Mouse (Mus musculus) R1 (cell line): ENCODE measurements around the gene Zbtb20.

ENCODE experiments used
- DNase-seq: peaks from one replicate; pipeline ENCODE4 v3.0.0-alpha.2; 2018; ENCODE audit warnings: low read depth, low spot score

The Zbtb20 gene

GRCm38 (mm10) chr16:43360838-43361480 is 485.3 kb downstream of the Zbtb20 start:
- DNase-seq = no peak

GRCm38 (mm10) chr16:43362651-43363300 is 487.1 kb downstream of the Zbtb20 start:
- DNase-seq = no peak

- DNase-seq = no peak
These were observed 487.6 kb downstream of the Zbtb20 start for GRCm38 (mm10) chr16:43363316-43363715.

- DNase-seq = no peak
These were observed 488.3 kb downstream of the Zbtb20 start for GRCm38 (mm10) chr16:43363751-43364515.

GRCm38 (mm10) chr16:43364516-43364910 is 488.8 kb downstream of the Zbtb20 start:
- no peak for DNase-seq

- no peak for DNase-seq
These were observed 489.6 kb downstream of the Zbtb20 start for GRCm38 (mm10) chr16:43365277-43365676.

GRCm38 (mm10) chr16:43370496-43371020 is 494.9 kb downstream of the Zbtb20 start:
- DNase-seq = no peak

- DNase-seq = no peak
These were observed 501.1 kb downstream of the Zbtb20 start for GRCm38 (mm10) chr16:43376782-43377181.

- DNase-seq = no peak
These were observed 504.0 kb downstream of the Zbtb20 start for GRCm38 (mm10) chr16:43379351-43380325.

GRCm38 (mm10) chr16:43381183-43381582 is 505.5 kb downstream of the Zbtb20 start:
- no peak for DNase-seq

GRCm38 (mm10) chr16:43383149-43383740 is 507.6 kb downstream of the Zbtb20 start:
- DNase-seq = no peak

GRCm38 (mm10) chr16:43384953-43385619 is 509.4 kb downstream of the Zbtb20 start:
- no peak for DNase-seq

- DNase-seq = no peak
These were observed 510.0 kb downstream of the Zbtb20 start for GRCm38 (mm10) chr16:43385620-43386210.

- no peak for DNase-seq
These were observed 510.7 kb downstream of the Zbtb20 start for GRCm38 (mm10) chr16:43386426-43386825.

- no peak for DNase-seq
These were observed 512.7 kb downstream of the Zbtb20 start for GRCm38 (mm10) chr16:43388389-43388788.

GRCm38 (mm10) chr16:43390387-43390786 is 514.7 kb downstream of the Zbtb20 start:
- no peak for DNase-seq

- no peak for DNase-seq
These were observed 517.7 kb downstream of the Zbtb20 start for GRCm38 (mm10) chr16:43393382-43393781.

GRCm38 (mm10) chr16:43394013-43394568 is 518.4 kb downstream of the Zbtb20 start:
- no peak for DNase-seq

GRCm38 (mm10) chr16:43394760-43395159 is 519.1 kb downstream of the Zbtb20 start:
- no peak for DNase-seq
